28 mouse cellular contexts compared by ENCODE assay signal in the genomic region with DNA sequence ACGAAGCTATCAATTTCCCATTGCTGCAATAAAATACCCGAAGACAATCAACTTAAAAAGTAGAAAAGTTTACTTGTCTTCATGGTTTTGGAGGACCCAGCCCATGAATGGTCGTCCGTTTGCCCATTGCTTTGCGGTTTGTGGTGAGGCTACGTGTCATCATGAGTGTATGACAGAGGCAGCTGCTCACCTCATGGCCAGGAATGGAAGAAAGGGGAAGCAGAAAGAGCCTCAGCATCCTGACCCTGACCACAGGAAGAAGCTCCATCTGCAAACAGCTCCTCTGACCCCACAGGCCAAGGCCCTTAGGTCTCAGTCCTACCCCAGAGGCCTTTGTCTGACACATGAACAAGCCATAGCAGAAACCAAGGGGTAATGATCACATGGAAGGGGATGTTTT. TPM values are rescaled to one million over a fixed set of nuclear protein-coding genes. Genes with fewer than 3 reads are reported as not detected.
A peak's percentile ranks its signal among the peaks of the same experiment; 100 is the strongest.
DNase-seq lines count a peak whose midpoint lies in the region; ATAC-seq lines count a peak whose summit lies in the region.
"Had no signal": no experiment of that assay in that cellular context is flagged by ENCODE, and none has a peak within 500 bp of the region (broad histone marks: within the 10 kb centered on the region; RNA-seq: fewer than 3 reads in every experiment).

No protein-coding gene starts in this region.

- DNase-seq in liver: peak; percentile 29
- no peak for DNase-seq in liver, embryonic 11.5 days (ENCODE audit: low spot score)
- peak; percentile 51 for DNase-seq in splenic B cell, adult 2 months (ENCODE audit: low read depth, low spot score)
- DNase-seq in testis, postnatal 10 days (ENCODE audit: low spot score): no peak
- no peak for DNase-seq in limb, embryonic 10.5 days (ENCODE audit: low spot score)
- DNase-seq: adrenal gland, adult 8-10 months; cerebellum, adult 2 months; cerebellum, postnatal 25 days; embryo, embryonic 11 days; gastrocnemius, postnatal 36 days; heart, postnatal 4 days; kidney, postnatal 4 days; layer of hippocampus, adult 9-11 months; left cerebral cortex, postnatal 4 days; lung, postnatal 4 days; thymus, postnatal 36 days had no signal

- no peak overlapping the region for H3K27ac ChIP-seq in liver, embryonic 11.5 days (ENCODE audit: low read depth, low read length)
- H3K27ac ChIP-seq in hindbrain, embryonic 13.5 days: no peak overlapping the region
- no peak overlapping the region for H3K27ac ChIP-seq in limb, embryonic 10.5 days
- H3K27ac ChIP-seq: forebrain, embryonic 13.5 days; left cerebral cortex, adult 2 months; lung, embryonic 15.5 days; midbrain, embryonic 10.5 days; neural tube, embryonic 13.5 days had no signal

- no peaks in the 10 kb centered on the region for H3K4me1 ChIP-seq in liver, embryonic 11.5 days (replicated peaks; ENCODE audit: control insufficient read depth, insufficient read depth, low read length)
- H3K4me1 ChIP-seq in hindbrain, embryonic 13.5 days (replicated peaks): no peaks in the 10 kb centered on the region
- H3K4me1 ChIP-seq in limb, embryonic 10.5 days: no peaks in the 10 kb centered on the region
- H3K4me1 ChIP-seq: forebrain, embryonic 13.5 days; lung, embryonic 15.5 days; midbrain, embryonic 10.5 days; neural tube, embryonic 13.5 days had no signal

- WGBS in liver, embryonic 11.5 days: 59% methylated on average over 6 of the region's 6 CpGs
- WGBS in hindbrain, embryonic 13.5 days: 95% methylated on average over 6 of the region's 6 CpGs
- WGBS in limb, embryonic 10.5 days: 93% methylated on average over 6 of the region's 6 CpGs

- ATAC-seq in liver, embryonic 11.5 days (replicated peaks; ENCODE audit: low FRiP score): no peak
- peak; percentile 92 for ATAC-seq in common myeloid progenitor, adult 5-6 weeks (replicated peaks; ENCODE audit: low read depth, poor library complexity, severe bottlenecking)
- peak; percentile 96 for ATAC-seq in megakaryocyte, adult 5-6 weeks (ENCODE audit: poor library complexity, severe bottlenecking)
- ATAC-seq in hindbrain, embryonic 13.5 days (ENCODE audit: low FRiP score): no peak
- ATAC-seq: activated CD4-positive, CD25-positive, alpha-beta regulatory T cell, adult 4 months; forebrain, embryonic 13.5 days; hindbrain, embryonic 16.5 days; intestine, postnatal 0 days had no signal

- H3K4me3 ChIP-seq in liver, embryonic 11.5 days (ENCODE audit: low read depth, low read length): no peak overlapping the region
- no peak overlapping the region for H3K4me3 ChIP-seq in hindbrain, embryonic 13.5 days
- H3K4me3 ChIP-seq in limb, embryonic 10.5 days: no peak overlapping the region
- H3K4me3 ChIP-seq: forebrain, embryonic 13.5 days; left cerebral cortex, adult 2 months; lung, embryonic 15.5 days; midbrain, embryonic 10.5 days; neural tube, embryonic 13.5 days had no signal

- H3K36me3 ChIP-seq in liver, embryonic 11.5 days (ENCODE audit: control insufficient read depth, insufficient read depth, low read length): no peaks in the 10 kb centered on the region
- H3K36me3 ChIP-seq in splenic B cell, adult 2 months (ENCODE audit: control insufficient read depth, insufficient read depth, low read length, poor library complexity, severe bottlenecking): no peaks in the 10 kb centered on the region
- no peaks in the 10 kb centered on the region for H3K36me3 ChIP-seq in hindbrain, embryonic 13.5 days
- no peaks in the 10 kb centered on the region for H3K36me3 ChIP-seq in limb, embryonic 10.5 days
- H3K36me3 ChIP-seq: lung, embryonic 15.5 days; midbrain, embryonic 10.5 days; neural tube, embryonic 13.5 days had no signal

- H3K4me2 ChIP-seq in liver, embryonic 11.5 days: no peak overlapping the region
- H3K4me2 ChIP-seq in hindbrain, embryonic 13.5 days: no peak overlapping the region
- H3K4me2 ChIP-seq: forebrain, embryonic 13.5 days; lung, embryonic 15.5 days; neural tube, embryonic 13.5 days had no signal

- H3K27me3 ChIP-seq in liver, embryonic 11.5 days (replicated peaks; ENCODE audit: control insufficient read depth, insufficient read depth, low read length): no peaks in the 10 kb centered on the region
- H3K27me3 ChIP-seq in splenic B cell, adult 2 months (ENCODE audit: control insufficient read depth, insufficient read depth, low read length, poor library complexity, severe bottlenecking): no peaks in the 10 kb centered on the region
- H3K27me3 ChIP-seq in hindbrain, embryonic 13.5 days: no peaks in the 10 kb centered on the region
- no peaks in the 10 kb centered on the region for H3K27me3 ChIP-seq in limb, embryonic 10.5 days (ENCODE audit: low read depth, poor library complexity, severe bottlenecking)
- H3K27me3 ChIP-seq: forebrain, embryonic 13.5 days; lung, embryonic 15.5 days; neural tube, embryonic 13.5 days had no signal

- H3K9ac ChIP-seq in liver, embryonic 11.5 days (ENCODE audit: low read depth, low read length): no peak overlapping the region
- H3K9ac ChIP-seq in hindbrain, embryonic 13.5 days: no peak overlapping the region
- H3K9ac ChIP-seq: forebrain, embryonic 13.5 days; lung, embryonic 15.5 days; neural tube, embryonic 13.5 days had no signal

- no peaks in the 10 kb centered on the region for H3K9me3 ChIP-seq in liver, embryonic 11.5 days (ENCODE audit: control insufficient read depth, low read length)
- no peaks in the 10 kb centered on the region for H3K9me3 ChIP-seq in hindbrain, embryonic 13.5 days
- H3K9me3 ChIP-seq in limb, embryonic 10.5 days (replicated peaks): no peaks in the 10 kb centered on the region
- H3K9me3 ChIP-seq: forebrain, embryonic 13.5 days; lung, embryonic 15.5 days; midbrain, embryonic 10.5 days; neural tube, embryonic 13.5 days had no signal

RNA-seq across cellular contexts. Expression of a gene that starts 22.7 kb away (rescaled TPM):
- polyA plus RNA-seq in liver, embryonic 11.5 days (2014; fragmentation: Nextera tagmentation; extraction: Ambion mirVana): 0.38 and 0.53 TPM in 2 replicates
- total RNA-seq in common myeloid progenitor, adult 5-6 weeks (2017): not detected in 2 replicates
- total RNA-seq in megakaryocyte, adult 5-6 weeks (2015): 16.3 and 22.4 TPM in 2 replicates
- total RNA-seq in megakaryocyte, adult 5-6 weeks (2017): 19.2 and 27.0 TPM in 2 replicates
- 0.36 and 0.40 TPM in 2 replicates for polyA plus RNA-seq in hindbrain, embryonic 13.5 days (2015; fragmentation: Nextera tagmentation; extraction: Ambion mirVana)
- 0.41 and 0.54 TPM in 2 replicates for polyA plus RNA-seq in limb, embryonic 10.5 days (2016; fragmentation: Nextera tagmentation; extraction: Ambion mirVana)
- total RNA-seq: heart, postnatal 4 days; left cerebral cortex, adult 2 months; liver, adult 2 months had no signal

Comparison
In these comparisons a context has a peak if more than half of its experiments do, and no peak if none do; other contexts are left out.
1. DNase-seq: peak in liver (single experiment) and splenic B cell, adult 2 months (single experiment); none in liver, embryonic 11.5 days (single experiment), testis, postnatal 10 days (single experiment) and limb, embryonic 10.5 days (single experiment).
2. ATAC-seq: peak in common myeloid progenitor, adult 5-6 weeks (single experiment) and megakaryocyte, adult 5-6 weeks (single experiment); none in liver, embryonic 11.5 days (single experiment) and hindbrain, embryonic 13.5 days (single experiment).